Mouse (Mus musculus): ENCODE measurements around the gene Tgfbr2.

- TF ChIP-seq CTCF (IDR thresholded peaks at IDR 0.05; ENCODE audit: low read depth, low read length): no peak
- TF ChIP-seq GATA1 (IDR thresholded peaks at IDR 0.05; ENCODE audit: borderline replicate concordance, low read length): no peak
- no peak for TF ChIP-seq GATA2 (IDR thresholded peaks at IDR 0.05; ENCODE audit: borderline replicate concordance, low read depth, low read length)
These were observed 83.9 kb downstream of the Tgfbr2 start for GRCm38 (mm10) chr9:116091101-116091841.
